Mouse (Mus musculus): ENCODE results near the gene Plekhg6.

- TF ChIP-seq POLR2A (IDR thresholded peaks at IDR 0.05; ENCODE audit: low read depth, low read length) (no peak), CTCF (IDR thresholded peaks at IDR 0.05; ENCODE audit: extremely low read depth, insufficient read length, insufficient replicate concordance, low read depth, low read length) (peak; percentile 27; the same call in 1 of the 2 replicates)
Measured at GRCm38 (mm10) chr6:125366133-125366532, 14.5 kb downstream of the Plekhg6 start.
